Mouse (Mus musculus): Measurements from ENCODE around the gene Msh5. TPM values are rescaled to one million over a fixed set of nuclear protein-coding genes. Genes with fewer than 3 reads are reported as not detected.

Gene Msh5
- polyA plus RNA-seq, 1 experiment from 2014 or later: 3.9 TPM

DNA sequence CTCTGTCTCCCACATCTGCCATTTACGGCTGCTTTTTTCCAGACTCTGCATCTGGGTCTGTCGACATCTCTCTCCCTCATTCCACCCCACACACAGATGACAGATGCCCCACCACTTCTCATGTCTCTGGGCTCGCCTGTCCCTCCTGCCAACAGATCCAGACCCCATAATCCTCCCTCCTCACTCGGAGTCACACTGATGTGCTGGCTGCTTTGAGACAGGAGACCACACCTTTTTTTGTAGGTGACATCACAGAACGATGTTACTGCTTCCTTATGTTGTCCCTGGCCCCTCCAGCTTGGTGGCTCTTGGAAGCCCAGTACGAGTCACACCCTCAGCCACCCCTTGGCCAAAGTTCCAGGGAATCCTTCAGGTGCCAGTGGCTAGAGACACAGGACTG, 33.7 kb upstream of the Msh5 start:
- 40% methylated on average over 6 of the region's 6 CpGs for WGBS
- Histone ChIP-seq H3K4me1 (peaks cover 43% of the 10 kb centered on the region), H3K4me3 (peak overlapping the region; percentile 37; the same call in 1 of the 2 replicates), H3K27ac (peak overlapping the region; percentile 6; the same call in 1 of the 2 replicates), H3K27me3 (ENCODE audit: insufficient read depth, poor library complexity, severe bottlenecking) (peaks cover 11% of the 10 kb centered on the region), H3K36me3 (no peaks in the 10 kb centered on the region), H3K9me3 (no peaks in the 10 kb centered on the region)
- no peak for DNase-seq (ENCODE audit: low spot score)

DNA sequence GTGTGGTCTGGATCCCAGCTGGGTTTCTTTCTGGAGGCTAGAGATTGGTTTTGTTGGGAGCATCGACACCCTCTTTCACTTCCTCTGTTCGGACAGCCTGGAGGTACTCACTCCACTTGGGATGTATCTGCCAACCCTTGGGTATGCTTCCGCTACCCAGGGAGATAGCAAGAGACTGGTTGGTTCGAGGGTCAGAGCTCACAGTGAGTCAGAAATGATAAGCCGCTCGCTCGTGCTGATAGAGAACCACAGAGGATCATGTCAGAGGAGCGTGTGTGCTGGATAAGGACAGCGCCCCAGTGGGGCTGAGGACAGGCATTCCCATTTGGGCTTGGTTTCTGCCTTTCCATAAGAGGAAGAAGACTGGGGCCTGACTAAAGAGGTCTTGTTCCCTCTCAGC, 33.2 kb upstream of the Msh5 start:
- H3K36me3 ChIP-seq: no peaks in the 10 kb centered on the region
- H3K4me1 ChIP-seq: peaks cover 43% of the 10 kb centered on the region
- peaks cover 11% of the 10 kb centered on the region for H3K27me3 ChIP-seq (ENCODE audit: insufficient read depth, poor library complexity, severe bottlenecking)
- no peaks in the 10 kb centered on the region for H3K9me3 ChIP-seq
- peak; percentile 86 for DNase-seq (ENCODE audit: low spot score)
- H3K27ac ChIP-seq: peak overlapping the region; percentile 6; the same call in 1 of the 2 replicates
- peak overlapping the region; percentile 37; the same call in 1 of the 2 replicates for H3K4me3 ChIP-seq
- WGBS: 11% methylated on average over 9 of the region's 9 CpGs

GRCm38 (mm10) chr17:35077786-35078233, 31.3 kb upstream of the Msh5 start, which contains the start of gene Ly6g6d:
Gene Ly6g6d (minus strand): TSS chr17:35078065.
- H3K9me3 ChIP-seq: no peaks in the 10 kb centered on the region
- peaks cover 18% of the 10 kb centered on the region for H3K27me3 ChIP-seq (ENCODE audit: insufficient read depth, poor library complexity, severe bottlenecking)
- peak within 1 kb of the TSS; percentile 78 for H3K27ac ChIP-seq
- DNase-seq (ENCODE audit: low spot score): peak; percentile 84
- H3K36me3 ChIP-seq: no peaks in the 10 kb centered on the region
- 16% methylated on average over 14 of the region's 14 CpGs for WGBS
- H3K4me3 ChIP-seq: peak within 1 kb of the TSS; percentile 52
- H3K4me1 ChIP-seq: peaks cover 50% of the 10 kb centered on the region

DNA sequence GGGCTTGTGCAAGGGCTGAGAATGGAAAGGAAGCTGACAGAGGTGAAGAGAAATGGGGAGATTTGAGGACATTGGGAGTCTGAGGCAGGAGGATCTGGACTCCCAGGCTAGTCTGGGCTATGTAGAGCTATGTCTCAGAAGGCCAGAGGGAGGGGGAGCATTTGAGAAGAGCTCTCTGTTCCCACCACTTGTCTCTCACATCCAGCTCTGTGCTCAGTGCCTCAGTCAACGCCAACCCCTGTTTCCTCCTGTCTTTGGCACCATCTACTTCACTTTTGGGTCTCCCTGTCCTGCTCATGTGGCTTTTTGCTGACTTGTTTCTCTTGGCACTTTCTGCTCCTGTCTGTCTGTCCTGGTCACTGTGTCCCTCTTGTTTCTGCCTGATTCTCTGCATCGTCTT, 30.7 kb upstream of the Msh5 start:
- H3K27me3 ChIP-seq (ENCODE audit: insufficient read depth, poor library complexity, severe bottlenecking): peaks cover 18% of the 10 kb centered on the region
- no peaks in the 10 kb centered on the region for H3K9me3 ChIP-seq
- H3K27ac ChIP-seq: peak overlapping the region; percentile 78
- 31% methylated on average over 2 of the region's 2 CpGs for WGBS
- peaks cover 50% of the 10 kb centered on the region for H3K4me1 ChIP-seq
- DNase-seq (ENCODE audit: low spot score): no peak
- no peaks in the 10 kb centered on the region for H3K36me3 ChIP-seq
- H3K4me3 ChIP-seq: peak overlapping the region; percentile 52

GRCm38 (mm10) chr17:35076507-35077176, 30.1 kb upstream of the Msh5 start, which contains the start of gene Ly6g6e:
Gene Ly6g6e (plus strand): TSS chr17:35076902.
- Histone ChIP-seq H3K27me3 (ENCODE audit: insufficient read depth, poor library complexity, severe bottlenecking) (peaks cover 18% of the 10 kb centered on the region), H3K9me3 (no peaks in the 10 kb centered on the region), H3K36me3 (no peaks in the 10 kb centered on the region), H3K4me3 (peak within 1 kb of the TSS; percentile 52), H3K27ac (peak within 1 kb of the TSS; percentile 78), H3K4me1 (peaks cover 50% of the 10 kb centered on the region)
- DNase-seq (ENCODE audit: low spot score): no peak
- WGBS: 33% methylated on average over 10 of the region's 10 CpGs

GRCm38 (mm10) chr17:35074097-35074496, 27.6 kb upstream of the Msh5 start:
- DNase-seq (ENCODE audit: low spot score): no peak

DNA sequence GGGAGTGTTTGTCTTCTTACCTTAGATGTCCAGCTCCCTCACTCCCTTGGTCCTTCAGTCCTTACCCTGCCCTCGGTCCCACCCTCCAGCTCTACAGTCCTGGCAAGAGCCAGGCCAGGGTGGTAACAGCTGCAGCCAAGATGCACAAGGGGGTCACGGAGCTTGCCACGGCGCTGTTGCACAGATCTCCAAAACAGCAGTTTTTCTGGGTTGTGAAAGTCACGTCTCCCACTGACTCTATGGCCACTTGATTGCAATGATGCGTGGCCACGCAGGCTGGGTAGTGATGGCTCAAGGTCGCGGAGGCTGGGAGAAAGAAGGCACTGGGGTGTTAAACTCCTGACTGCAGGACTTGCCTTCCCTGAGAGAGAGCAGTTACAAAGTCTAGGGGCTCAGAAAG, 24.9 kb upstream of the Msh5 start:
- WGBS: 75% methylated on average over 9 of the region's 9 CpGs

More at GRCm38 (mm10) chr17:35074097-35074496, 27.6 kb upstream of the Msh5 start:
- 48% methylated on average over 17 of the region's 17 CpGs for WGBS
- no peaks in the 10 kb centered on the region for H3K9me3 ChIP-seq
- no peaks in the 10 kb centered on the region for H3K36me3 ChIP-seq
- H3K4me1 ChIP-seq: peaks cover 34% of the 10 kb centered on the region
- 0 out of 2 replicates have a peak overlapping the region, but pooled peaks have one; percentile 29 for H3K27ac ChIP-seq
- peaks cover 21% of the 10 kb centered on the region for H3K27me3 ChIP-seq (ENCODE audit: insufficient read depth, poor library complexity, severe bottlenecking)
- 0 out of 2 replicates have a peak overlapping the region, but pooled peaks have one; percentile 3 for H3K4me3 ChIP-seq

DNA sequence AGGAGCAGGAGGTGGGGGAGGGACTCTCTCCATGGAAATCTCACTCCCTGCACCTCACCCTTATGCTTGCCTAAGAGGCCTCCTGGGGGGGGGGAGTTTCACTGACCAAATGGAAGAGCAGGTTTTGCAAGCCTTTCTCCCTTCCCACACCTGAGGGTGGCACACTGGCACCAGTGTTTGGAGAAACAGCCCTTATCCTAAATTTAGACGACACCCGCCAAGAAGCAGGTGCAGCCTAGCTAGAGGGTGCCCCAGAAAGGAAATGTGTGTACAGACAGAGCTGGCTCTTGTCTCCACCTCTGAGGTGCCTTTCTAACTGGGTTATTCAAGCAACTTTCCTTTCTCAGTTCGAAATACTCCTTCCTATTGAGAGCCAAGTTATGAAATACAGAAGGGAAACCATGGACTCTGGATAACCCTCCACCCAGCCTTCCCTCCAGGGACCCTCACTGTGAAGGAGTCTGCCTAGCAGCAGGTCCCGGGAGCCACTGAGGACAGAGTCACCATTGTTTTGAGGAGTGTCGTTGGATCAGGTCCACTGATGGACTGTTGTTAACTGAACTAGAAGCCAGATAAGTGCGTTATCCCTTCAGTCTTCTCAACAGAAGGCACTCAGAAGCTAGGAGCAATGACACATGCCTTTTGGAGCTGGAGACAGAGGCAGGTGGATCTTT, 24.1 kb upstream of the Msh5 start:
- H3K4me3 ChIP-seq: no peak overlapping the region
- H3K4me1 ChIP-seq: peaks cover 14% of the 10 kb centered on the region
- no peak for DNase-seq (ENCODE audit: low spot score)
- peaks cover 49% of the 10 kb centered on the region for H3K27me3 ChIP-seq (ENCODE audit: insufficient read depth, poor library complexity, severe bottlenecking)
- H3K27ac ChIP-seq: no peak overlapping the region
- WGBS: 43% methylated on average over 6 of the region's 6 CpGs
- no peaks in the 10 kb centered on the region for H3K36me3 ChIP-seq
- H3K9me3 ChIP-seq: no peaks in the 10 kb centered on the region

More for the DNA sequence above, 24.9 kb upstream of the Msh5 start:
- H3K27ac ChIP-seq: no peak overlapping the region
- H3K36me3 ChIP-seq: no peaks in the 10 kb centered on the region
- peaks cover 41% of the 10 kb centered on the region for H3K27me3 ChIP-seq (ENCODE audit: insufficient read depth, poor library complexity, severe bottlenecking)
- H3K9me3 ChIP-seq: no peaks in the 10 kb centered on the region
- peaks cover 15% of the 10 kb centered on the region for H3K4me1 ChIP-seq
- H3K4me3 ChIP-seq: no peak overlapping the region
- no peak for DNase-seq (ENCODE audit: low spot score)

- Histone ChIP-seq H3K4me1 (peaks cover 25% of the 10 kb centered on the region), H3K4me3 (no peak overlapping the region), H3K9me3 (no peaks in the 10 kb centered on the region), H3K27me3 (ENCODE audit: insufficient read depth, poor library complexity, severe bottlenecking) (peaks cover 64% of the 10 kb centered on the region), H3K27ac (no peak overlapping the region), H3K36me3 (0 out of 2 replicates have a peak, but pooled peaks cover under 1% of the 10 kb centered on the region)
- no peak for DNase-seq (ENCODE audit: low spot score)
- WGBS: 77% methylated on average over 17 of the region's 17 CpGs
Measured at GRCm38 (mm10) chr17:35068213-35068914, 21.8 kb upstream of the Msh5 start.

DNA sequence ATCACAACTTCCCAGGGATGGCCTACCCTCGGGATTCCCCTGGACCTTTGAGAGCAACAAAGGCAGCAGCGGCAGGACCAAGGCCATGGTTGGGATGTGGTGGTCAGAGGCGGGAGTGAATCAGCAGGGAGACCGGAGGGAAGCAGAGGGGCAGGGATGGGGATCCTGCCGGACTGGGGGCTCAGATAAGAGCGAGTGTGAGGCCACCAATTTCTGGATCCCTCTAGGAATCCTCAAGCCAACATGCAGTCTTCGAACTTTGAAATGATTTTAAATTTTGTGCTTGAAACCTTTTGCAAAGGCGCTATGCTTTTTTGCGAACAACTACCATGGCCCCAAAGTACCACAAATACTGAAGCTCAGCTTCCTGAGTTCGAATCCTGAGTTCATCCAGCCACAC, 19.5 kb upstream of the Msh5 start, which contains the start of gene Mpig6b:
Gene Mpig6b, minus strand, starts transcription at position 101 of the 400 bp plus-strand sequence.
- Histone ChIP-seq H3K36me3 (peaks cover 20% of the 10 kb centered on the region), H3K9me3 (no peaks in the 10 kb centered on the region), H3K4me1 (peaks cover 28% of the 10 kb centered on the region), H3K4me3 (peak within 1 kb of the TSS; percentile 56), H3K27me3 (ENCODE audit: insufficient read depth, poor library complexity, severe bottlenecking) (peaks cover 69% of the 10 kb centered on the region), H3K27ac (peak within 1 kb of the TSS; percentile 69)
- WGBS: 41% methylated on average over 10 of the region's 10 CpGs
- no peak for DNase-seq (ENCODE audit: low spot score)

GRCm38 (mm10) chr17:35064951-35065947, 18.7 kb upstream of the Msh5 start, which contains the start of gene Ly6g6c:
Gene Ly6g6c (plus strand): TSS chr17:35065388.
- DNase-seq (ENCODE audit: low spot score): no peak
- H3K27ac ChIP-seq: peak within 1 kb of the TSS; percentile 69
- H3K9me3 ChIP-seq: no peaks in the 10 kb centered on the region
- H3K4me1 ChIP-seq: peaks cover 33% of the 10 kb centered on the region
- peaks cover 28% of the 10 kb centered on the region for H3K36me3 ChIP-seq
- WGBS: under 1% methylated on average over 48 of the region's 48 CpGs
- H3K27me3 ChIP-seq (ENCODE audit: insufficient read depth, poor library complexity, severe bottlenecking): peaks cover 69% of the 10 kb centered on the region
- H3K4me3 ChIP-seq: peak within 1 kb of the TSS; percentile 56
